Mouse (Mus musculus): Measurements from ENCODE around the gene Ppp1r9a.

DNA sequence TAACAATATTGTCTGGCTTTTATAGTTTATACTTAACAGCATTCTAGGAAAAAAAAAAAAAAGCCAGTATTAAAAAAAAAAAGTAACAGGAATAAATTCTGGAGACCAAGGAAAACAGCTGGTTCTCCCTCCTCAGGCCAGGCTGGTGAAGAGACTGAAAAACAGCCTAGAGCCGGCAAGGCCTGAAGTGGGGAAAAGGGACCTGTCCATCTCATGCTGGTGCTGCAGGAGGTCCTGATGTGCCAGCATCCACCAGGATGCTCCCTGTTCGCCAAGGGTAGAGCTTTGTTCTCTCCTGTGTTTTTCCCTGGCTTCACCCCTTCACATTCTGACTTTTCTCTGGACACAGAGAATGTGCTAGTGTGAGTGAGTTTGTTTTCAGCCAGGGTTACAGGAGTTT lies 112.5 kb downstream of the Ppp1r9a start:
- TF ChIP-seq CTCF (IDR thresholded peaks at IDR 0.05; ENCODE audit: borderline replicate concordance, extremely low read depth, insufficient read depth, insufficient read length) (no peak), POLR2A (IDR thresholded peaks at IDR 0.05; ENCODE audit: borderline replicate concordance, extremely low read depth, insufficient read depth, insufficient read length, poor library complexity, severe bottlenecking) (no peak)
